Mouse (Mus musculus) retina, postnatal 7 days (tissue): ENCODE measurements at regions not wholly inside any gene's neighbourhood (a gene's known extent, or its start where the extent isn't known, plus 50 kb on each side); places are given as distances from the start of the nearest gene placed in this dataset.
A peak's percentile ranks its signal among the peaks of the same experiment; 100 is the strongest.

Source experiments
- DNase-seq: peaks from one replicate; pipeline ENCODE4 v3.0.0-alpha.2; 2012; ENCODE audit warnings: low read depth, low spot score

GRCm38 (mm10) chr10:115664567-115664966, 77.0 kb upstream of the Lgr5 start:
- peak; percentile 8 for DNase-seq

- DNase-seq, result no peak
Measured at GRCm38 (mm10) chr10:115676661-115677060, 89.1 kb upstream of the Lgr5 start.

GRCm38 (mm10) chr10:115681115-115681514, 93.5 kb upstream of the Lgr5 start:
- DNase-seq, result no peak

- no peak for DNase-seq
Measured at GRCm38 (mm10) chr10:115691939-115692338, 104.4 kb upstream of the Lgr5 start.

- no peak for DNase-seq
Measured at GRCm38 (mm10) chr10:115693986-115694833, 106.6 kb upstream of the Lgr5 start.

- no peak for DNase-seq
Measured at GRCm38 (mm10) chr10:115702358-115702757, 114.3 kb upstream of the Tspan8 start.

- no peak for DNase-seq
Measured at GRCm38 (mm10) chr10:115708623-115709022, 108.0 kb upstream of the Tspan8 start.

- DNase-seq, result no peak
Measured at GRCm38 (mm10) chr10:115713896-115714295, 102.7 kb upstream of the Tspan8 start.

GRCm38 (mm10) chr10:115716178-115716577, 100.5 kb upstream of the Tspan8 start:
- DNase-seq, result no peak

GRCm38 (mm10) chr10:115717064-115717463, 99.6 kb upstream of the Tspan8 start:
- no peak for DNase-seq

GRCm38 (mm10) chr10:115722589-115722988, 94.0 kb upstream of the Tspan8 start:
- no peak for DNase-seq

GRCm38 (mm10) chr10:115742634-115743347, 73.8 kb upstream of the Tspan8 start:
- DNase-seq, result no peak

- DNase-seq, result no peak
Measured at GRCm38 (mm10) chr10:115749844-115750243, 66.8 kb upstream of the Tspan8 start.

GRCm38 (mm10) chr10:115750250-115750649, 66.4 kb upstream of the Tspan8 start:
- DNase-seq, result no peak

GRCm38 (mm10) chr10:115758667-115759066, 58.0 kb upstream of the Tspan8 start:
- DNase-seq, result no peak
